Mouse (Mus musculus) stomach, embryonic 15.5 days (tissue): ENCODE data around the gene Slc2a5. TPM values are rescaled to one million over a fixed set of nuclear protein-coding genes. Genes with fewer than 3 reads are reported as not detected.

ENCODE experiments used
- ATAC-seq: fragments of 200-750 bp; cut with Nextera tagmentation; 2 replicates; pipeline ENCODE4 v1.8.0; 2017; ENCODE audit warnings: low read depth, moderate number of reproducible peaks, moderate TSS enrichment; ENCODE audit not compliant: insufficient read depth, low FRiP score
- H3K27ac ChIP-seq: fragments of 300-500 bp; sonication (generic); 2 replicates; pipeline ENCODE4 v1.5.1; 2015; ENCODE audit warnings: mild to moderate bottlenecking, inconsistent platforms
- H3K27me3 ChIP-seq: fragments of 300-500 bp; sonication (generic); replicated peaks from 2 replicates; pipeline ENCODE4 v1.6.1; 2015; ENCODE audit warnings: inconsistent platforms
- H3K36me3 ChIP-seq: fragments of 300-500 bp; sonication (generic); 2 replicates; pipeline ENCODE4 v1.6.1; 2015; ENCODE audit warnings: inconsistent platforms
- H3K4me1 ChIP-seq: fragments of 300-500 bp; sonication (generic); 2 replicates; pipeline ENCODE4 v1.6.1; 2015; ENCODE audit warnings: inconsistent platforms
- H3K4me2 ChIP-seq: fragments of 300-500 bp; sonication (generic); 2 replicates; pipeline ENCODE4 v1.6.1; 2015; ENCODE audit warnings: mild to moderate bottlenecking, inconsistent platforms
- H3K4me3 ChIP-seq: fragments of 300-500 bp; sonication (generic); replicated peaks from 2 replicates; pipeline ENCODE4 v1.5.1; 2015; ENCODE audit warnings: inconsistent platforms
- H3K9ac ChIP-seq: fragments of 300-500 bp; sonication (generic); 2 replicates; pipeline ENCODE4 v1.6.1; 2015; ENCODE audit warnings: inconsistent platforms
- H3K9me3 ChIP-seq: fragments of 300-500 bp; sonication (generic); 2 replicates; pipeline ENCODE4 v1.6.1; 2016; ENCODE audit warnings: inconsistent platforms
- WGBS: fragments of 180-500 bp; shearing (Covaris S2); methylation state at CpG from one replicate; pipeline ENCODE4 v1.1.7; 2015; 5-methylcytosine and 5-hydroxymethylcytosine counted together
- polyA plus RNA-seq: library from polyadenylated mRNA; unstranded; fragments of >200 nt; fragmentation: Nextera tagmentation; extraction: Ambion mirVana; gene quantifications from 2 replicates; pipeline ENCODE4 v1.2.1, GENCODE M21; 2015

Slc2a5 gene
- polyA plus RNA-seq, 1 experiment from 2014 or later: 1.6 TPM

GRCm38 (mm10) chr4:150109636-150110035 lies 9.4 kb upstream of the Slc2a5 start:
- Histone ChIP-seq H3K27ac (no peak overlapping the region), H3K4me1 (no peaks in the 10 kb centered on the region), H3K4me2 (no peak overlapping the region), H3K27me3 (no peaks in the 10 kb centered on the region), H3K4me3 (no peak overlapping the region), H3K9ac (no peak overlapping the region), H3K9me3 (no peaks in the 10 kb centered on the region), H3K36me3 (no peaks in the 10 kb centered on the region)
- 56% methylated on average over 3 of the region's 3 CpGs for WGBS
- ATAC-seq: no peak

- Histone ChIP-seq H3K36me3 (no peaks in the 10 kb centered on the region), H3K27ac (no peak overlapping the region)
- WGBS: 79% methylated on average over 9 of the region's 9 CpGs
Measured at GRCm38 (mm10) chr4:150110373-150110772, 8.7 kb upstream of the Slc2a5 start.

GRCm38 (mm10) chr4:150112867-150113266 lies 6.2 kb upstream of the Slc2a5 start:
- H3K9me3 ChIP-seq: no peaks in the 10 kb centered on the region
- H3K9ac ChIP-seq: no peak overlapping the region
- H3K27ac ChIP-seq: no peak overlapping the region
- no peaks in the 10 kb centered on the region for H3K36me3 ChIP-seq
- 4% methylated on average over 15 of the region's 15 CpGs for WGBS
- ATAC-seq: 0 out of 2 replicates have a peak, but pooled peaks have one; percentile 27
- H3K27me3 ChIP-seq: no peaks in the 10 kb centered on the region
- no peak overlapping the region for H3K4me3 ChIP-seq
- no peaks in the 10 kb centered on the region for H3K4me1 ChIP-seq
- 0 out of 2 replicates have a peak overlapping the region, but pooled peaks have one; percentile 29 for H3K4me2 ChIP-seq

More at GRCm38 (mm10) chr4:150110373-150110772, 8.7 kb upstream of the Slc2a5 start:
- H3K4me2 ChIP-seq: no peak overlapping the region
- no peak overlapping the region for H3K9ac ChIP-seq
- H3K27me3 ChIP-seq: no peaks in the 10 kb centered on the region
- no peaks in the 10 kb centered on the region for H3K4me1 ChIP-seq
- no peaks in the 10 kb centered on the region for H3K9me3 ChIP-seq
- no peak; the same call in 1 of the 2 replicates for ATAC-seq
- no peak overlapping the region for H3K4me3 ChIP-seq

GRCm38 (mm10) chr4:150114505-150115061 lies 4.5 kb upstream of the Slc2a5 start:
- 86% methylated on average over 26 of the region's 26 CpGs for WGBS
- Histone ChIP-seq H3K27me3 (no peaks in the 10 kb centered on the region), H3K4me1 (no peaks in the 10 kb centered on the region), H3K4me2 (no peak overlapping the region), H3K36me3 (no peaks in the 10 kb centered on the region), H3K9ac (no peak overlapping the region), H3K9me3 (no peaks in the 10 kb centered on the region), H3K27ac (no peak overlapping the region), H3K4me3 (no peak overlapping the region)
- ATAC-seq: 0 out of 2 replicates have a peak, but pooled peaks have one; percentile 27

GRCm38 (mm10) chr4:150117311-150117710 lies 1.8 kb upstream of the Slc2a5 start:
- Histone ChIP-seq H3K36me3 (no peaks in the 10 kb centered on the region), H3K4me1 (0 out of 2 replicates have a peak, but pooled peaks cover 4% of the 10 kb centered on the region), H3K9ac (no peak overlapping the region), H3K4me3 (no peak overlapping the region), H3K9me3 (no peaks in the 10 kb centered on the region), H3K27ac (no peak overlapping the region), H3K27me3 (no peaks in the 10 kb centered on the region), H3K4me2 (no peak overlapping the region)
- WGBS: 38% methylated on average over 5 of the region's 5 CpGs
- ATAC-seq: no peak

- no peak overlapping the region for H3K4me2 ChIP-seq
- H3K4me1 ChIP-seq: 0 out of 2 replicates have a peak, but pooled peaks cover 4% of the 10 kb centered on the region
- ATAC-seq: no peak
- H3K9ac ChIP-seq: no peak overlapping the region
- no peaks in the 10 kb centered on the region for H3K36me3 ChIP-seq
- H3K9me3 ChIP-seq: no peaks in the 10 kb centered on the region
- no peak overlapping the region for H3K4me3 ChIP-seq
- 65% methylated on average over 6 of the region's 6 CpGs for WGBS
- H3K27ac ChIP-seq: no peak overlapping the region
- H3K27me3 ChIP-seq: no peaks in the 10 kb centered on the region
Measured at GRCm38 (mm10) chr4:150118163-150118562, 920 bp upstream of the Slc2a5 start.

- H3K9me3 ChIP-seq: no peaks in the 10 kb centered on the region
- H3K4me2 ChIP-seq: peak overlapping the region; percentile 39; the same call in 1 of the 2 replicates
- H3K27me3 ChIP-seq: no peaks in the 10 kb centered on the region
- no peak overlapping the region for H3K9ac ChIP-seq
- no peak overlapping the region for H3K27ac ChIP-seq
- no peak for ATAC-seq
- WGBS: 46% methylated on average over 14 of the region's 14 CpGs
- no peaks in the 10 kb centered on the region for H3K36me3 ChIP-seq
- H3K4me3 ChIP-seq: no peak overlapping the region
- 0 out of 2 replicates have a peak, but pooled peaks cover 4% of the 10 kb centered on the region for H3K4me1 ChIP-seq
Measured at GRCm38 (mm10) chr4:150119640-150120039, 557 bp downstream of the Slc2a5 start.

- H3K27ac ChIP-seq: no peak overlapping the region
- H3K4me1 ChIP-seq: 0 out of 2 replicates have a peak, but pooled peaks cover 4% of the 10 kb centered on the region
- no peak overlapping the region for H3K9ac ChIP-seq
- peak; percentile 47; the same call in 1 of the 2 replicates for ATAC-seq
- no peaks in the 10 kb centered on the region for H3K36me3 ChIP-seq
- H3K27me3 ChIP-seq: no peaks in the 10 kb centered on the region
- H3K4me3 ChIP-seq: no peak overlapping the region
- WGBS: 34% methylated on average over 15 of the region's 15 CpGs
- H3K9me3 ChIP-seq: no peaks in the 10 kb centered on the region
- 0 out of 2 replicates have a peak overlapping the region, but pooled peaks have one; percentile 8 for H3K4me2 ChIP-seq
Measured at GRCm38 (mm10) chr4:150120173-150120833, 1.2 kb downstream of the Slc2a5 start.

GRCm38 (mm10) chr4:150121430-150121829 lies 2.3 kb downstream of the Slc2a5 start:
- H3K36me3 ChIP-seq: no peaks in the 10 kb centered on the region
- 0 out of 2 replicates have a peak, but pooled peaks cover 4% of the 10 kb centered on the region for H3K4me1 ChIP-seq
- WGBS: 74% methylated on average over 8 of the region's 8 CpGs
- no peak for ATAC-seq
- no peak overlapping the region for H3K4me3 ChIP-seq
- H3K27ac ChIP-seq: no peak overlapping the region
- no peaks in the 10 kb centered on the region for H3K27me3 ChIP-seq
- H3K4me2 ChIP-seq: no peak overlapping the region
- H3K9ac ChIP-seq: no peak overlapping the region
- H3K9me3 ChIP-seq: no peaks in the 10 kb centered on the region

- WGBS: 53% methylated on average over 3 of the region's 3 CpGs
- H3K4me1 ChIP-seq: 0 out of 2 replicates have a peak, but pooled peaks cover 4% of the 10 kb centered on the region
- ATAC-seq: no peak
Measured at GRCm38 (mm10) chr4:150122476-150122875, 3.4 kb downstream of the Slc2a5 start.

GRCm38 (mm10) chr4:150126373-150126772 lies 7.3 kb downstream of the Slc2a5 start:
- Histone ChIP-seq H3K36me3 (no peaks in the 10 kb centered on the region), H3K4me3 (no peak overlapping the region), H3K9me3 (no peaks in the 10 kb centered on the region), H3K27me3 (no peaks in the 10 kb centered on the region), H3K4me2 (no peak overlapping the region), H3K4me1 (no peaks in the 10 kb centered on the region), H3K9ac (no peak overlapping the region), H3K27ac (no peak overlapping the region)
- ATAC-seq: no peak
- 83% methylated on average over 5 of the region's 5 CpGs for WGBS

More at GRCm38 (mm10) chr4:150122476-150122875, 3.4 kb downstream of the Slc2a5 start:
- Histone ChIP-seq H3K4me2 (no peak overlapping the region), H3K9ac (no peak overlapping the region), H3K27me3 (no peaks in the 10 kb centered on the region), H3K4me3 (no peak overlapping the region), H3K27ac (no peak overlapping the region), H3K9me3 (no peaks in the 10 kb centered on the region), H3K36me3 (no peaks in the 10 kb centered on the region)

- ATAC-seq: no peak
- Histone ChIP-seq H3K4me2 (no peak overlapping the region), H3K9me3 (no peaks in the 10 kb centered on the region), H3K27ac (no peak overlapping the region), H3K27me3 (no peaks in the 10 kb centered on the region), H3K9ac (no peak overlapping the region), H3K4me1 (peaks cover 4% of the 10 kb centered on the region; the same call in 1 of the 2 replicates), H3K4me3 (no peak overlapping the region), H3K36me3 (no peaks in the 10 kb centered on the region)
- WGBS: 83% methylated on average over 7 of the region's 7 CpGs
Measured at GRCm38 (mm10) chr4:150127894-150128293, 8.8 kb downstream of the Slc2a5 start.
